Mouse (Mus musculus) ES-E14 (cell line): Measurements from ENCODE around the gene Atp13a3. TPM values are rescaled to one million over a fixed set of nuclear protein-coding genes. Genes with fewer than 3 reads are reported as not detected.

Source experiments
- DNase-seq: peaks from one replicate; pipeline ENCODE4 v3.0.0-alpha.2; 2013; ENCODE audit warnings: low read depth, low spot score
- H3K27ac ChIP-seq: 2 replicates; pipeline ENCODE4 v1.5.1; 2012; ENCODE audit warnings: low read depth, mild to moderate bottlenecking, low read length, moderate library complexity, mixed read lengths; ENCODE audit not compliant: poor library complexity, insufficient read depth, severe bottlenecking
- H3K36me3 ChIP-seq: 2 replicates; pipeline ENCODE4 v1.6.1; 2012; ENCODE audit warnings: mild to moderate bottlenecking, low read length, moderate library complexity, mixed read lengths; ENCODE audit not compliant: control insufficient read depth, poor library complexity, insufficient read depth, severe bottlenecking
- H3K4me1 ChIP-seq, 2 experiments: fragments of 150-350 bp in 1 of 2; sonication (generic) in 1 of 2; 2 replicates each; pipeline ENCODE4 v1.6.1; 2012; ENCODE audit warnings: low read length in 2 of 2, mild to moderate bottlenecking in 1 of 2, mixed read lengths in 1 of 2; ENCODE audit not compliant: control insufficient read depth in 2 of 2, insufficient read depth in 2 of 2, poor library complexity in 1 of 2
- H3K4me3 ChIP-seq, 2 experiments: fragments of 150-350 bp in 1 of 2; sonication (generic) in 1 of 2; 2 replicates each; pipeline ENCODE4 v1.5.1; 2012; ENCODE audit warnings: low read length in 2 of 2, low read depth in 1 of 2, mild to moderate bottlenecking in 1 of 2, mixed read lengths in 1 of 2; ENCODE audit not compliant: insufficient read depth in 1 of 2, poor library complexity in 1 of 2, severe bottlenecking in 1 of 2
- H3K9ac ChIP-seq: 2 replicates; pipeline ENCODE4 v1.6.1; 2012; ENCODE audit warnings: low read depth, mild to moderate bottlenecking, low read length, mixed read lengths; ENCODE audit not compliant: poor library complexity, insufficient read depth, severe bottlenecking
- H3K9me3 ChIP-seq: fragments of 150-350 bp; sonication (generic); 2 replicates; pipeline ENCODE4 v1.6.1; 2012; ENCODE audit warnings: low read depth, mild to moderate bottlenecking, low read length; ENCODE audit not compliant: control insufficient read depth, insufficient read depth
- CHD2 ChIP-seq: IDR thresholded peaks from 2 replicates; pipeline ENCODE4 v1.6.1; 2014; ENCODE audit warnings: mild to moderate bottlenecking, low read depth, low read length, inconsistent platforms
- HCFC1 ChIP-seq: IDR thresholded peaks from 2 replicates; pipeline ENCODE4 v1.6.1; 2012; ENCODE audit warnings: low read length, inconsistent platforms, borderline replicate concordance; ENCODE audit not compliant: insufficient read depth
- MAFK ChIP-seq: IDR thresholded peaks from 2 replicates; pipeline ENCODE4 v1.6.1; 2014; ENCODE audit warnings: mild to moderate bottlenecking, low read depth, low read length, inconsistent platforms; ENCODE audit not compliant: insufficient read depth
- ZC3H11A ChIP-seq: IDR thresholded peaks from 2 replicates; pipeline ENCODE4 v1.6.1; 2012; ENCODE audit warnings: low read depth, mild to moderate bottlenecking, inconsistent platforms, low read length, borderline replicate concordance
- ZNF384 ChIP-seq: IDR thresholded peaks from 2 replicates; pipeline ENCODE4 v1.6.1; 2012; ENCODE audit warnings: low read depth, low read length, inconsistent platforms
- in situ Hi-C, 2 experiments: fragments of 600-800 bp; cut with MboI; formaldehyde crosslinking; loops; one replicate each; pipeline ENCODE4 v1.15.1; 2025; ENCODE audit warnings: low sequenced_read_pairs in 2 of 2, inconsistent platforms in 1 of 2; ENCODE audit not compliant: unreplicated experiment in 2 of 2
- total RNA-seq: library from RNA; depleted of rRNA; stranded (reverse); fragments of 300-350 nt; gene quantifications from 2 replicates; pipeline ENCODE4 v1.2.3, GENCODE M21; 2012

Atp13a3 gene
- total RNA-seq, 1 experiment, result 98.9 TPM

DNA sequence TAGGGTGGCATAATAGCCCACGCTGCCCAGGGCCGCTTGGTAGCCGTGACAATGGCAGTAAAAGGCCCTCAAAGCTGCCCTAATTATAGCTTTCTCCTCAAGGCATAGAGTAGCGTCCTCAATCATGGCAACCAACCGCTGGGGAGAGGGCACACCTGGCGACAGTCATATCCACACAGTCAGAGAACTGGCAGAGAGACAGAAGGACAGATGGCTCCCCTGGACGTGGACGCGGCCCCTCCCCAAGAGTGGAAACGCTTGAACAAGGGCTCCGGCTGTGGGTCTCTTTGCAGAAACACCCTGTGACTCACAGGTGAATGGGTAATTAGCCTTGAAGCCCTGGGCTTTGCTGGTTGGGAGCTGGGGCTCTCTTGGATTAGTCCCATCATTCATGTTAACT, 127.4 kb downstream of the Atp13a3 start:
- H3K4me1 ChIP-seq, result peaks cover 0 to 31% of the 10 kb centered on the region in 2 experiments; a peak in 2 of 4 replicates
- TF ChIP-seq HCFC1 (no peak), MAFK (no peak), ZNF384 (no peak), CHD2 (no peak), ZC3H11A (no peak)
- no peak overlapping the region for H3K4me3 ChIP-seq
- no peak overlapping the region for H3K9ac ChIP-seq
- no peaks in the 10 kb centered on the region for H3K36me3 ChIP-seq
- no peaks in the 10 kb centered on the region for H3K9me3 ChIP-seq
- in situ Hi-C loops, result no loop called here
- DNase-seq, result no peak
- H3K27ac ChIP-seq, result no peak overlapping the region

DNA sequence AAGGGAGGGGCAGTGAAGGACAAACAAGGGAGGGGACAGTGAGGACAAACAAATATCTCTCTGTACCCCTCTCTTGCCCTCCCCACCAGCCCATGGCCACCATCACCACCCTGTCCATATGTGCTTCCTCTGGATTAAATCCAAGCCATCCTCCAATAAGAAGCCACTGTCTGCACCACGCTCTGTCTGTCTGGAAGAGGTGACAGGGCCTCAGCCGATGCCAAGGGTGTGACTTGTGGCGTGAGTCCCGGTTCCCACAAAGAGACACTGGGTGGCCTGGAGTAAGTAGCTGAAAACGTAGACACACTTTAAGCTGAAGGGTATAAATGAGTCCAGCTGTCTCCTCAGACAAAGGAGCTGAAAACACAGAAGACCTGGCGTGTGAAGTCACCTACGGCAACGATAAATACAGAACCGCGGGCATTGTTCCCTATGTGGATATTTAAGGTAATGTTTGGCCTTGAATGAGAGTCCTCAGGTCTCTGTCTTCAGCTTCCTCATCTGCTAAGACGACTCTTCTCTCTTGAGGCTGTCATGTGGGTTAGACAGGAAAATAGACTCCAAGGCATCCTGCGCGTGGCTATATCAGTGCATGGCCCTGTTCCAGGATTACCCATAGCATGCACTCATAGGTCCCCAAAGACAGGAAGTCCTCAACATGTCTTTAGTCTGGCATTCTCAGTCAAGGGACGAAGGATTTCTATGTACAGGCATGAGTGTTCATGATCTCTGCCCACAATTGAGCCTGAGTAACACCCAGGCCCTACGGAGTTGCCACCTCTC, 130.0 kb downstream of the Atp13a3 start:
- Histone ChIP-seq H3K9me3 (no peaks in the 10 kb centered on the region), H3K27ac (no peak overlapping the region), H3K9ac (no peak overlapping the region), H3K4me1 (peaks cover 0 to 19% of the 10 kb centered on the region in 2 experiments; a peak in 2 of 4 replicates), H3K36me3 (no peaks in the 10 kb centered on the region), H3K4me3 (no peak overlapping the region)
- TF ChIP-seq ZC3H11A (no peak), CHD2 (no peak), HCFC1 (no peak), MAFK (no peak), ZNF384 (no peak)
- in situ Hi-C loops, result no loop called here
- no peak for DNase-seq

DNA sequence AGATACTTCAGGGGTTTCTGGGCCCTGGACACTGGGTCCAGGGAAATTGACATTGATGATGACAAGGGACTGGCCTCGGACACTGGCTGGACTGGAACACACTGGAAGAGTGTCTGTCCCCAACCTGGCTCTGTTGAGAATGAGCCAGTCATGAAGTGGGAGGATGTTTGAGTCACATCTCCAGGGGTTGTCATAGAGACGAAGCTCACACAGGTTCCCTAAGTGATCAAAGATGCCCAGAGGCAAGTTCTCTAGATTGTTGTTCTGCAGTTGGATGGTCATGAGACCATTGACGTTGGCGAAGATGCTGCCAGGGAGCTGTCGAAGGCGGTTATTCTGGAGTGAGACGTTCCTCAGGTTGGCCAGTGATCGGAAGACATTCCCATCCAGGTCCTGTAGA, 132.7 kb downstream of the Atp13a3 start:
- TF ChIP-seq MAFK (no peak), HCFC1 (no peak)
- no peak for DNase-seq
- Histone ChIP-seq H3K4me1 (peaks cover 0 to under 1% of the 10 kb centered on the region in 2 experiments; a peak in 1 of 4 replicates), H3K4me3 (no peak overlapping the region), H3K36me3 (no peaks in the 10 kb centered on the region), H3K9ac (no peak overlapping the region), H3K27ac (no peak overlapping the region), H3K9me3 (no peaks in the 10 kb centered on the region)
- in situ Hi-C loops, result no loop called here

DNA sequence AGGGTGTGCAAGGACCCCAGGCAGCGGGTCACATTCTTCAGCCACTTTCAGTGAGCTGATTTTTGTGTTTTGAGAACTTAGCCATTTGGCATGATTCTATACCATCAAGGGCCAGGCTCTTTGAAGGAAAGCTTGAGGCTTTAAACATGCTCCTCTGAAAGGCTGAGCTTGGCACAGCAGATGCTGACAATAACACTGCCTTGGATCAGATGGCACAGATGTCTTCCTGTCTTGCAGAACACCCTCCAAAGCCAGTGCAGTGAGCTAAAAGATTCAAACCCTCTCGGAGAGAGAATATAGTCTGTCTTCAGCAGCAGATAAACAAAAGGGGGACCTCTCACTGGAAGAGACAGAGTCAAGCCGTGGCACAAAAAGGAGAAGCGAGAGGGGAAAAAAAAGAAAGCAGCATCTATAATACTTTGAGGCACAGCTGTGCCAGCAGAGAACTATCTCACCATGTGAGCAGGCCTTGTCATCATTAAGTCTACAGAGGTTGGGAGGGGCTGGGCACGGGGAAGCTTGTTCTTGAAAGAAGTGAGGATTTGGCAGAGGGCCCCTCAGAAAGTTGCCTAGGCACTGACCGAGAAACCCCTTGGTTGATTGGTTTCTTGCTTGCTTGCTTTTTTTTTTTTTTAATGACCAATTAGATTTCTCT, 133.7 kb downstream of the Atp13a3 start:
- DNase-seq, result no peak
- H3K9me3 ChIP-seq, result no peaks in the 10 kb centered on the region
- H3K4me1 ChIP-seq, result no peaks in the 10 kb centered on the region
- in situ Hi-C loops, result no loop called here
- H3K27ac ChIP-seq, result no peak overlapping the region
- TF ChIP-seq ZNF384 (no peak), HCFC1 (no peak), CHD2 (no peak), MAFK (no peak), ZC3H11A (no peak)
- H3K36me3 ChIP-seq, result no peaks in the 10 kb centered on the region
- no peak overlapping the region for H3K4me3 ChIP-seq
- H3K9ac ChIP-seq, result no peak overlapping the region

DNA sequence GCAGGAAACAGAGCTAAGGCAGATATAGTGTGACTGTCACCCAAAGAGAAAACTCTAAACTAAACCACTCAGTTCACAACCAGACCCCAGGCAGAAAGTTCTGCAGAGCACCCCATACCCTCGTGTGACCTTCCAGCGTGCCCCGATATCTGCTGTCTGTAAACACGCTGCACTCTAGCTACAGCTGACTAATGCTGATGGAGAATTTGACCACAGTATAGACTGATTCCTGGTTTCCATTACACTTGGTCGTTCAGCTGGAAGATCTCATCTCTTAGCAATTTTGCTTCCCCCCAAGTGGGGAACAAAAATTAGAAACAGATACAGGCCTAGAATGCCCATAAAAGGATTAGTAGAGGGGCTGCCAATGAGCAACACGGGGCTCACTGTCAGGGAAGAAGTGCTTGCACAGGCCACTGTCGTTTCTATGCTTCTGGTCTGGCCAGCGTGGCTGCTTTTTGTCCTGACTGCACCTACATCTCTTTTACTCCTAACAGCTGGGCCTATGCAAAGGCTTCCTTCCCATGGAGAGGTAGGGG, 134.5 kb downstream of the Atp13a3 start:
- H3K36me3 ChIP-seq, result no peaks in the 10 kb centered on the region
- no peak for DNase-seq
- no peak overlapping the region for H3K9ac ChIP-seq
- in situ Hi-C loops, result no loop called here
- no peak overlapping the region for H3K27ac ChIP-seq
- H3K4me3 ChIP-seq, result no peak overlapping the region
- no peaks in the 10 kb centered on the region for H3K9me3 ChIP-seq
- TF ChIP-seq HCFC1, result no peak
- TF ChIP-seq MAFK, result no peak
- TF ChIP-seq ZNF384, result no peak
- TF ChIP-seq CHD2, result no peak
- no peak for TF ChIP-seq ZC3H11A
- H3K4me1 ChIP-seq, result no peaks in the 10 kb centered on the region
